Mouse (Mus musculus): ENCODE measurements around the gene Anxa4. TPM values are rescaled to one million over a fixed set of nuclear protein-coding genes. Genes with fewer than 3 reads are reported as not detected.
A peak's percentile ranks its signal among the peaks of the same experiment; 100 is the strongest.

Gene Anxa4
- polyA plus RNA-seq, 1 experiment from 2014 or later: 520 TPM

- no peaks in the 10 kb centered on the region for H3K79me2 ChIP-seq (ENCODE audit: inconsistent target)
- H3K36me3 ChIP-seq (ENCODE audit: inconsistent target): peaks cover 81% of the 10 kb centered on the region
- no peak overlapping the region for H3K27ac ChIP-seq
- H3K4me3 ChIP-seq (ENCODE audit: inconsistent target): no peak overlapping the region
- WGBS (ENCODE audit: missing documents): 95% methylated on average over 5 of the region's 5 CpGs
Observed at GRCm38 (mm10) chr6:86752843-86753485, 40.4 kb downstream of the Anxa4 start.

GRCm38 (mm10) chr6:86750961-86751360 is 42.4 kb downstream of the Anxa4 start:
- no peak overlapping the region for H3K27ac ChIP-seq
- WGBS (ENCODE audit: missing documents): 91% methylated on average over 4 of the region's 4 CpGs
- no peaks in the 10 kb centered on the region for H3K79me2 ChIP-seq (ENCODE audit: inconsistent target)

GRCm38 (mm10) chr6:86749817-86750216 is 43.6 kb downstream of the Anxa4 start:
- WGBS (ENCODE audit: missing documents): 72% methylated on average over 3 of the region's 4 CpGs
- Histone ChIP-seq H3K4me3 (ENCODE audit: inconsistent target) (no peak overlapping the region), H3K27ac (no peak overlapping the region), H3K79me2 (ENCODE audit: inconsistent target) (no peaks in the 10 kb centered on the region), H3K36me3 (ENCODE audit: inconsistent target) (peaks cover 68% of the 10 kb centered on the region)

More at GRCm38 (mm10) chr6:86750961-86751360, 42.4 kb downstream of the Anxa4 start:
- peaks cover 71% of the 10 kb centered on the region for H3K36me3 ChIP-seq (ENCODE audit: inconsistent target)
- no peak overlapping the region for H3K4me3 ChIP-seq (ENCODE audit: inconsistent target)

GRCm38 (mm10) chr6:86747171-86747570 is 46.2 kb downstream of the Anxa4 start:
- no peak overlapping the region for H3K27ac ChIP-seq
- H3K79me2 ChIP-seq (ENCODE audit: inconsistent target): no peaks in the 10 kb centered on the region
- H3K4me3 ChIP-seq (ENCODE audit: inconsistent target): no peak overlapping the region
- peaks cover 68% of the 10 kb centered on the region for H3K36me3 ChIP-seq (ENCODE audit: inconsistent target)

GRCm38 (mm10) chr6:86740652-86741051 is 52.7 kb downstream of the Anxa4 start:
- Histone ChIP-seq H3K4me3 (ENCODE audit: inconsistent target) (no peak overlapping the region), H3K36me3 (ENCODE audit: inconsistent target) (peaks cover 86% of the 10 kb centered on the region), H3K79me2 (ENCODE audit: inconsistent target) (no peaks in the 10 kb centered on the region), H3K27ac (no peak overlapping the region)
- WGBS (ENCODE audit: missing documents): 48% methylated on average over 3 of the region's 3 CpGs

- Histone ChIP-seq H3K79me2 (ENCODE audit: inconsistent target) (peaks cover 8% of the 10 kb centered on the region; the same call in 1 of the 2 replicates), H3K4me3 (ENCODE audit: inconsistent target) (no peak overlapping the region), H3K27ac (no peak overlapping the region), H3K36me3 (ENCODE audit: inconsistent target) (peaks cover 51% of the 10 kb centered on the region)
- 94% methylated on average over 6 of the region's 6 CpGs for WGBS (ENCODE audit: missing documents)
Observed at GRCm38 (mm10) chr6:86736830-86737229, 56.6 kb downstream of the Anxa4 start.

GRCm38 (mm10) chr6:86736313-86736712 is 57.1 kb downstream of the Anxa4 start:
- Histone ChIP-seq H3K4me3 (ENCODE audit: inconsistent target) (no peak overlapping the region), H3K79me2 (ENCODE audit: inconsistent target) (peaks cover 13% of the 10 kb centered on the region), H3K27ac (no peak overlapping the region), H3K36me3 (ENCODE audit: inconsistent target) (peaks cover 45% of the 10 kb centered on the region)
- WGBS (ENCODE audit: missing documents): 82% methylated on average over 4 of the region's 4 CpGs

GRCm38 (mm10) chr6:86733183-86733876 is 60.1 kb downstream of the Anxa4 start, which contains the start of gene Gmcl1:
Gene Gmcl1 (minus strand): TSS chr6:86733383.
- peak within 1 kb of the TSS; percentile 64 for H3K27ac ChIP-seq
- H3K36me3 ChIP-seq (ENCODE audit: inconsistent target): peaks cover 16% of the 10 kb centered on the region; the same call in 1 of the 2 replicates
- WGBS (ENCODE audit: missing documents): 2% methylated on average over 58 of the region's 59 CpGs
- H3K79me2 ChIP-seq (ENCODE audit: inconsistent target): peaks cover 43% of the 10 kb centered on the region
- H3K4me3 ChIP-seq (ENCODE audit: inconsistent target): peak within 1 kb of the TSS; percentile 91

- Histone ChIP-seq H3K36me3 (ENCODE audit: inconsistent target) (peaks cover 8% of the 10 kb centered on the region; the same call in 1 of the 2 replicates), H3K79me2 (ENCODE audit: inconsistent target) (peaks cover 50% of the 10 kb centered on the region), H3K4me3 (ENCODE audit: inconsistent target) (peak overlapping the region; percentile 55), H3K27ac (no peak overlapping the region)
- under 1% methylated on average over 61 of the region's 62 CpGs for WGBS (ENCODE audit: missing documents)
Observed at GRCm38 (mm10) chr6:86732276-86733173, 60.9 kb downstream of the Anxa4 start.

- H3K36me3 ChIP-seq (ENCODE audit: inconsistent target): no peaks in the 10 kb centered on the region
- peaks cover 67% of the 10 kb centered on the region for H3K79me2 ChIP-seq (ENCODE audit: inconsistent target)
- WGBS (ENCODE audit: missing documents): 100% methylated on average over 5 of the region's 5 CpGs
- H3K4me3 ChIP-seq (ENCODE audit: inconsistent target): no peak overlapping the region
- no peak overlapping the region for H3K27ac ChIP-seq
Observed at GRCm38 (mm10) chr6:86728711-86729110, 64.7 kb downstream of the Anxa4 start.

- H3K79me2 ChIP-seq (ENCODE audit: inconsistent target): peaks cover 12% of the 10 kb centered on the region; the same call in 1 of the 2 replicates
- H3K4me3 ChIP-seq (ENCODE audit: inconsistent target): no peak overlapping the region
- H3K36me3 ChIP-seq (ENCODE audit: inconsistent target): peaks cover 3% of the 10 kb centered on the region; the same call in 1 of the 2 replicates
- whole genome bisulfite sequencing (ENCODE audit: missing documents): 94% methylated on average over 3 of the region's 3 CpGs
- H3K27ac ChIP-seq: no peak overlapping the region
Observed at GRCm38 (mm10) chr6:86721977-86722376, 71.4 kb downstream of the Anxa4 start.

- H3K36me3 ChIP-seq (ENCODE audit: inconsistent target): peaks cover 21% of the 10 kb centered on the region; the same call in 1 of the 2 replicates
- 80% methylated on average over 4 of the region's 4 CpGs for WGBS (ENCODE audit: missing documents)
- H3K4me3 ChIP-seq (ENCODE audit: inconsistent target): no peak overlapping the region
- H3K79me2 ChIP-seq (ENCODE audit: inconsistent target): no peaks in the 10 kb centered on the region
- H3K27ac ChIP-seq: no peak overlapping the region
Observed at GRCm38 (mm10) chr6:86708072-86708774, 85.2 kb downstream of the Anxa4 start.

GRCm38 (mm10) chr6:86702577-86702976 is 90.8 kb downstream of the Anxa4 start:
- Histone ChIP-seq H3K36me3 (ENCODE audit: inconsistent target) (peaks cover 62% of the 10 kb centered on the region), H3K27ac (no peak overlapping the region), H3K4me3 (ENCODE audit: inconsistent target) (no peak overlapping the region), H3K79me2 (ENCODE audit: inconsistent target) (no peaks in the 10 kb centered on the region)
- 91% methylated on average over 9 of the region's 9 CpGs for WGBS (ENCODE audit: missing documents)

- H3K79me2 ChIP-seq (ENCODE audit: inconsistent target): no peaks in the 10 kb centered on the region
- no peak overlapping the region for H3K4me3 ChIP-seq (ENCODE audit: inconsistent target)
- H3K27ac ChIP-seq: no peak overlapping the region
- 81% methylated on average over 5 of the region's 6 CpGs for WGBS (ENCODE audit: missing documents)
- peaks cover 52% of the 10 kb centered on the region for H3K36me3 ChIP-seq (ENCODE audit: inconsistent target)
Observed at GRCm38 (mm10) chr6:86697903-86698302, 95.5 kb downstream of the Anxa4 start.

All from macrophage (primary cell).